In the genomic region with DNA sequence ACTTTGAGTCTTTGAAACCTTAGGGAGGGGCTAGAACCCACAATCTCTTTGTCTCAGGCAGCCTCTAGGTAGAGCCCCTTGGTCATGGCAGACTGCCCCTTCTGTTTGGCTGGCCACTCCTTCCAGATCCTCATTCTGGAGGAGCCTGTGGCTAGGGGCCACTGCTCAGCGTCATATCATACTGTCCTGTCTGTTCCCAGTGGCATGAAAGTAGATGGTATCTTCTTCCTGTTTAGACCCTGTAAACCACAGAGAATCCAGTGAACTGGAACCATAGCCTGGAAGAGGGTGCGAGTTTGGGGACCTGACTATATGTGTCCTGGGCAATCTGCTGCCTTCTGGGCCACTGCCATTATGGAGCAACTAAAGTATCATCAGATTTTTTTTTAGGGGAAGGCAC, we compare ENCODE assay signal across 24 mouse cellular contexts. TPM values are rescaled to one million over a fixed set of nuclear protein-coding genes. Genes with fewer than 3 reads are reported as not detected.
DNase-seq lines count a peak whose midpoint lies in the region; ATAC-seq and TF ChIP-seq lines count a peak whose summit lies in the region.
"Not testable (repeated sequence)": the region's sequence is repeated elsewhere in the genome, so short reads cannot be mapped to it uniquely, and the experiment has no call there.
"Had no signal": no experiment of that assay in that cellular context is flagged by ENCODE, and none has a peak within 500 bp of the region (broad histone marks: within the 10 kb centered on the region; RNA-seq: fewer than 3 reads in every experiment).

No protein-coding gene starts in this region.

- not testable (repeated sequence) for H3K9ac ChIP-seq in CH12.LX (ENCODE audit: insufficient read depth, low read depth); MEL (ENCODE audit: control insufficient read depth, low read depth, low read length, poor library complexity, severe bottlenecking); intestine, embryonic 16.5 days (ENCODE audit: low read depth, low read length); liver, embryonic 12.5 days

- not testable (repeated sequence) for TF ChIP-seq POLR2A in CH12.LX (IDR thresholded peaks at IDR 0.05; ENCODE audit: low read depth, low read length); MEL (IDR thresholded peaks at IDR 0.05; ENCODE audit: control insufficient read depth in 1 of 2, insufficient read depth in 1 of 2, low read depth in 1 of 2, low read length in 2 of 2, poor library complexity in 1 of 2)

- in situ Hi-C loops in CH12.LX (cut with MboI; ENCODE audit: low pct_ligation_motif_present, low pct_unique_long_range_greater_than_20kb, low sequenced_read_pairs), result not testable (repeated sequence)

- not testable (repeated sequence) for TF ChIP-seq EP300 in CH12.LX (IDR thresholded peaks at IDR 0.05; ENCODE audit: low read length)
- peak; percentile 19 to 39; a peak in 2 of 4 replicates for TF ChIP-seq EP300 in MEL (IDR thresholded peaks at IDR 0.05; ENCODE audit: low read depth in 1 of 2, low read length in 2 of 2)

- not testable (repeated sequence) for TF ChIP-seq RAD21 in CH12.LX (IDR thresholded peaks at IDR 0.05; ENCODE audit: low read depth, low read length); MEL (IDR thresholded peaks at IDR 0.05; ENCODE audit: low read depth, low read length)

- H3K4me1 ChIP-seq in CH12.LX (ENCODE audit: control insufficient read depth in 1 of 2, insufficient read depth in 2 of 2); intestine, embryonic 16.5 days (ENCODE audit: control insufficient read depth, insufficient read depth, low read length); liver, embryonic 12.5 days: not testable (repeated sequence)
- H3K4me1 ChIP-seq in MEL (ENCODE audit: control insufficient read depth in 1 of 2, insufficient read depth in 2 of 2, low read length in 2 of 2), result peaks cover 12 to 32% of the 10 kb centered on the region in 2 experiments

- not testable (repeated sequence) for H3K4me3 ChIP-seq in CH12.LX (replicated peaks in 1 of 3; ENCODE audit: low read depth in 2 of 3, low read length in 2 of 3, poor library complexity in 1 of 3); MEL (ENCODE audit: control insufficient read depth in 1 of 2, insufficient read depth in 1 of 2, low read depth in 2 of 2, low read length in 2 of 2); intestine, embryonic 16.5 days (ENCODE audit: low read length); liver, embryonic 12.5 days

- peak; percentile 79 for ATAC-seq in common myeloid progenitor, adult 5-6 weeks (replicated peaks; ENCODE audit: low read depth, poor library complexity, severe bottlenecking)
- 0 out of 2 replicates have a peak, but pooled peaks have one; percentile 16 for ATAC-seq in intestine, embryonic 16.5 days
- ATAC-seq in liver, embryonic 12.5 days, result peak; percentile 21; the same call in 1 of the 2 replicates
- peak; percentile 43 for ATAC-seq in megakaryocyte-erythroid progenitor cell, adult 5-6 weeks (replicated peaks; ENCODE audit: low FRiP score, low TSS enrichment, poor library complexity, severe bottlenecking)

- H3K9me3 ChIP-seq in CH12.LX (replicated peaks; ENCODE audit: low read length); MEL (replicated peaks; ENCODE audit: insufficient read depth, low read length); intestine, embryonic 16.5 days (ENCODE audit: control insufficient read depth, low read length); liver, embryonic 12.5 days (replicated peaks): not testable (repeated sequence)

- not testable (repeated sequence) for H3K79me2 ChIP-seq in CH12.LX (replicated peaks; ENCODE audit: control insufficient read depth, extremely low read depth, insufficient read depth, poor library complexity, severe bottlenecking); MEL (ENCODE audit: control insufficient read depth, insufficient read depth, low read length, poor library complexity)

- dilution Hi-C loops in CH12.LX (cut with MboI; ENCODE audit: extremely low pct_ligation_motif_present, extremely low pct_unique_long_range_greater_than_20kb, low sequenced_read_pairs), result not testable (repeated sequence)

- not testable (repeated sequence) for TF ChIP-seq CTCF in CH12.LX (conservative IDR thresholded peaks at IDR 0.05 in 1 of 2, IDR thresholded peaks at IDR 0.05 in 1 of 2; ENCODE audit: low read depth in 2 of 2, low read length in 2 of 2); MEL (IDR thresholded peaks at IDR 0.05 in 2 of 3, conservative IDR thresholded peaks at IDR 0.05 in 1 of 3; ENCODE audit: control insufficient read depth in 1 of 3, insufficient read depth in 1 of 3, low read depth in 2 of 3, low read length in 3 of 3, poor library complexity in 1 of 3, severe bottlenecking in 1 of 3)

- not testable (repeated sequence) for H3K4me2 ChIP-seq in CH12.LX (ENCODE audit: insufficient read depth, low read depth, poor library complexity, severe bottlenecking); intestine, embryonic 16.5 days (ENCODE audit: low read depth, low read length); liver, embryonic 12.5 days

- not testable (repeated sequence) for H3K27ac ChIP-seq in CH12.LX (ENCODE audit: insufficient read depth, low read depth); MEL (ENCODE audit: control insufficient read depth, low read depth, low read length); intestine, embryonic 16.5 days (ENCODE audit: low read length); liver, embryonic 12.5 days

- not testable (repeated sequence) for H3K36me3 ChIP-seq in CH12.LX (replicated peaks in 1 of 2; ENCODE audit: control insufficient read depth in 1 of 2, insufficient read depth in 1 of 2, low read length in 1 of 2); intestine, embryonic 16.5 days (ENCODE audit: control insufficient read depth, insufficient read depth, low read length); liver, embryonic 12.5 days
- H3K36me3 ChIP-seq in MEL (ENCODE audit: control insufficient read depth in 1 of 2, insufficient read depth in 2 of 2, low read length in 2 of 2), result peaks cover 0 to 14% of the 10 kb centered on the region in 2 experiments; a peak in 2 of 4 replicates

- H3K27me3 ChIP-seq in CH12.LX (replicated peaks); MEL (ENCODE audit: control insufficient read depth in 1 of 2, insufficient read depth in 2 of 2, low read length in 2 of 2); intestine, embryonic 16.5 days (replicated peaks; ENCODE audit: control insufficient read depth, insufficient read depth, low read length); liver, embryonic 12.5 days (replicated peaks): not testable (repeated sequence)

- 83% methylated on average over 2 of the region's 2 CpGs for WGBS in intestine, embryonic 16.5 days
- 14% methylated on average over 2 of the region's 2 CpGs for WGBS in liver, embryonic 12.5 days (ENCODE audit: insufficient replicate concordance)

- peak; percentile 6 for DNase-seq in CH12.LX (ENCODE audit: extremely low read depth)
- DNase-seq in MEL (ENCODE audit: low read depth, low spot score), result peak; percentile 44
- peak; percentile 87 for DNase-seq in heart, adult 11 months

TF ChIP-seq in MEL, 35 proteins besides CTCF, POLR2A, EP300 and RAD21:
- TF ChIP-seq TAL1 (IDR thresholded peaks at IDR 0.05; ENCODE audit: low read length), result 0 out of 2 replicates have a peak, but pooled peaks have one; percentile 4
- TF ChIP-seq TCF12 (IDR thresholded peaks at IDR 0.05; ENCODE audit: low read depth, low read length), result peak; percentile 15; the same call in 1 of the 2 replicates
- 0 out of 2 replicates have a peak, but pooled peaks have one; percentile 2 for TF ChIP-seq GATA1 (IDR thresholded peaks at IDR 0.05; ENCODE audit: low read depth, low read length)

RNA-seq across cellular contexts. Expression of a gene that starts 0.8 kb away (rescaled TPM):
- total RNA-seq in CH12.LX (2012; rRNA removed), result not detected in 2 replicates
- not detected in 2 replicates for total RNA-seq in CH12.LX (2014; rRNA removed)
- polyA plus RNA-seq in CH12.LX (2012; ENCODE audit: insufficient read length, low read depth), result not detected in 2 replicates
- under 0.01 TPM in 1 of 2 replicates, not detected in the other for total RNA-seq in MEL (2012; rRNA removed)
- polyA plus RNA-seq in MEL (2012; ENCODE audit: insufficient read depth in 1 of 2, insufficient read length in 2 of 2, low read depth in 1 of 2, low replicate concordance in 2 of 2, missing spikeins in 1 of 2), result under 1 TPM in 1 of 2 experiments, not detected in 1; 0.06 TPM
- total RNA-seq in common myeloid progenitor, adult 5-6 weeks (2017), result not detected in 2 replicates
- 0.01 TPM in 1 of 2 replicates, not detected in the other for polyA plus RNA-seq in intestine, embryonic 16.5 days (2015; fragmentation: Nextera tagmentation; extraction: Ambion mirVana)
- not detected in 2 replicates for polyA plus RNA-seq in liver, embryonic 12.5 days (2016; fragmentation: Nextera tagmentation; extraction: Ambion mirVana)
- total RNA-seq in megakaryocyte-erythroid progenitor cell, adult 5-6 weeks (2014; fragmentation: Nextera tagmentation), result not detected in 2 replicates
- total RNA-seq in megakaryocyte-erythroid progenitor cell, adult 5-6 weeks (2017), result not detected in 2 replicates
- polyA plus RNA-seq: cerebellum, adult 2 months; embryonic facial prominence, embryonic 11.5 days; embryonic facial prominence, embryonic 13.5 days; embryonic facial prominence, embryonic 15.5 days; erythroblast, embryonic 14.5 days; forebrain, embryonic 10.5 days; forebrain, embryonic 12.5 days; forebrain, embryonic 14.5 days; forebrain, embryonic 16.5 days; frontal cortex, adult 2 months had no signal

RNA-seq across cellular contexts. Expression of a gene that starts 29.2 kb away (rescaled TPM):
- not detected in 2 replicates for total RNA-seq in CH12.LX (2012; rRNA removed)
- not detected in 2 replicates for total RNA-seq in CH12.LX (2014; rRNA removed)
- polyA plus RNA-seq in CH12.LX (2012; ENCODE audit: insufficient read length, low read depth), result not detected in 2 replicates
- not detected in 2 replicates for total RNA-seq in MEL (2012; rRNA removed)
- not detected for polyA plus RNA-seq in MEL (2012; ENCODE audit: insufficient read depth in 1 of 2, insufficient read length in 2 of 2, low read depth in 1 of 2, low replicate concordance in 2 of 2, missing spikeins in 1 of 2)
- not detected in 2 replicates for total RNA-seq in common myeloid progenitor, adult 5-6 weeks (2017)
- not detected in 2 replicates for polyA plus RNA-seq in intestine, embryonic 16.5 days (2015; fragmentation: Nextera tagmentation; extraction: Ambion mirVana)
- polyA plus RNA-seq in liver, embryonic 12.5 days (2016; fragmentation: Nextera tagmentation; extraction: Ambion mirVana), result not detected in 2 replicates
- not detected in 2 replicates for total RNA-seq in megakaryocyte-erythroid progenitor cell, adult 5-6 weeks (2014; fragmentation: Nextera tagmentation)
- total RNA-seq in megakaryocyte-erythroid progenitor cell, adult 5-6 weeks (2017), result not detected in 2 replicates
- total RNA-seq: adrenal gland, adult 18-20 months; adrenal gland, adult 8-10 months; adrenal gland, postnatal 14 days; adrenal gland, postnatal 36 days; ES-E14 had no signal
- polyA plus RNA-seq: CD4-positive, CD25-positive, alpha-beta regulatory T cell, adult 4 months; embryonic facial prominence, embryonic 11.5 days; embryonic facial prominence, embryonic 13.5 days; embryonic facial prominence, embryonic 15.5 days; erythroblast, embryonic 14.5 days; forebrain, embryonic 10.5 days; forebrain, embryonic 12.5 days; forebrain, embryonic 14.5 days; forebrain, embryonic 16.5 days; Patski had no signal

Comparison
In these comparisons a context has a peak if more than half of its experiments do, and no peak if none do; other contexts are left out.
1. DNase-seq: peak in every context shown above with its lines; median percentile 87 in heart, adult 11 months; 44 in MEL; 6 in CH12.LX.
2. ATAC-seq: peak in every context shown above with its lines; median percentile 79 in common myeloid progenitor, adult 5-6 weeks; 43 in megakaryocyte-erythroid progenitor cell, adult 5-6 weeks; 21 in liver, embryonic 12.5 days; 16 in intestine, embryonic 16.5 days.